Mouse (Mus musculus) cerebellum, postnatal 10 days (tissue): ENCODE measurements around the gene Dcaf11.
A peak's percentile ranks its signal among the peaks of the same experiment; 100 is the strongest.

Experiments used
- DNase-seq, 2 experiments: peaks; one replicate each; pipeline ENCODE4 v3.0.0; 2021; ENCODE audit warnings: mixed read lengths in 2 of 2

Gene Dcaf11

GRCm38 (mm10) chr14:55557003-55557402, 2.8 kb upstream of the Dcaf11 start:
- DNase-seq, result peak; percentile 93 to 95

- DNase-seq, result no peak
Observed at GRCm38 (mm10) chr14:55557587-55557986, 2.2 kb upstream of the Dcaf11 start.

- no peak for DNase-seq
Observed at GRCm38 (mm10) chr14:55558740-55559448, 912 bp upstream of the Dcaf11 start.

- DNase-seq, result peak; percentile 99
Observed at GRCm38 (mm10) chr14:55560202-55561073, 632 bp downstream of the Dcaf11 start, which contains the start of gene A730061H03Rik. Gene A730061H03Rik, minus strand, starts transcription at chr14:55560406.

GRCm38 (mm10) chr14:55561860-55562259, 2.1 kb downstream of the Dcaf11 start:
- DNase-seq, result no peak

GRCm38 (mm10) chr14:55563249-55563648, 3.4 kb downstream of the Dcaf11 start:
- DNase-seq, result no peak

GRCm38 (mm10) chr14:55565748-55566147, 5.9 kb downstream of the Dcaf11 start:
- DNase-seq, result no peak

GRCm38 (mm10) chr14:55567496-55567895, 7.7 kb downstream of the Dcaf11 start:
- DNase-seq, result no peak

GRCm38 (mm10) chr14:55570588-55570987, 10.8 kb downstream of the Dcaf11 start:
- DNase-seq, result no peak

GRCm38 (mm10) chr14:55571760-55572159, 12.0 kb downstream of the Dcaf11 start:
- no peak for DNase-seq

- no peak for DNase-seq
Observed at GRCm38 (mm10) chr14:55575302-55575701, 15.5 kb downstream of the Dcaf11 start, which contains the start of gene Fitm1. Gene Fitm1, plus strand, starts transcription at chr14:55575617.

GRCm38 (mm10) chr14:55575711-55576110, 15.9 kb downstream of the Dcaf11 start:
- no peak for DNase-seq

GRCm38 (mm10) chr14:55576376-55576775, 16.6 kb downstream of the Dcaf11 start:
- DNase-seq, result peak; percentile 60

GRCm38 (mm10) chr14:55577871-55578667, 18.3 kb downstream of the Dcaf11 start, which contains the start of gene Psme1:
Gene Psme1, plus strand, starts transcription at chr14:55578123.
- DNase-seq, result peak; percentile 92 to 95

GRCm38 (mm10) chr14:55578668-55579269, 19.0 kb downstream of the Dcaf11 start:
- DNase-seq, result peak; percentile 73 to 76

GRCm38 (mm10) chr14:55579511-55580496, 20.0 kb downstream of the Dcaf11 start:
- no peak for DNase-seq

- DNase-seq, result no peak
Observed at GRCm38 (mm10) chr14:55580731-55581130, 20.9 kb downstream of the Dcaf11 start.

GRCm38 (mm10) chr14:55581981-55582681, 22.3 kb downstream of the Dcaf11 start:
- DNase-seq, result no peak

GRCm38 (mm10) chr14:55584303-55584701, 24.5 kb downstream of the Dcaf11 start:
- no peak for DNase-seq
